Mouse (Mus musculus): ENCODE results near the gene Ppif.

Ppif gene

GRCm38 (mm10) chr14:25736589-25736988 is 42.6 kb downstream of the Ppif start:
- WGBS = 18% methylated on average over 6 of the region's 6 CpGs

GRCm38 (mm10) chr14:25738591-25739001 is 44.6 kb downstream of the Ppif start:
- WGBS = 58% methylated on average over 14 of the region's 14 CpGs

- WGBS = 57% methylated on average over 4 of the region's 4 CpGs
Measured at GRCm38 (mm10) chr14:25739957-25740565, 46.1 kb downstream of the Ppif start.

GRCm38 (mm10) chr14:25741211-25741610 is 47.3 kb downstream of the Ppif start:
- WGBS = 76% methylated on average over 3 of the region's 3 CpGs

- 64% methylated on average over 5 of the region's 5 CpGs for WGBS
Measured at GRCm38 (mm10) chr14:25741840-25742367, 48.0 kb downstream of the Ppif start.

GRCm38 (mm10) chr14:25742943-25743342 is 49.0 kb downstream of the Ppif start:
- 77% methylated on average over 5 of the region's 5 CpGs for WGBS

GRCm38 (mm10) chr14:25745365-25746184 is 51.6 kb downstream of the Ppif start:
- WGBS = 68% methylated on average over 11 of the region's 11 CpGs

GRCm38 (mm10) chr14:25746371-25746770 is 52.4 kb downstream of the Ppif start:
- WGBS = 91% methylated on average over 6 of the region's 6 CpGs

GRCm38 (mm10) chr14:25746971-25747945 is 53.3 kb downstream of the Ppif start:
- WGBS = 78% methylated on average over 21 of the region's 21 CpGs

- 68% methylated on average over 7 of the region's 7 CpGs for WGBS
Measured at GRCm38 (mm10) chr14:25747996-25748756, 54.2 kb downstream of the Ppif start.

- WGBS = 62% methylated on average over 13 of the region's 13 CpGs
Measured at GRCm38 (mm10) chr14:25749143-25749909, 55.4 kb downstream of the Ppif start.
